Mouse (Mus musculus): ENCODE results near the gene Prkag1. TPM values are rescaled to one million over a fixed set of nuclear protein-coding genes. Genes with fewer than 3 reads are reported as not detected.
A peak's percentile ranks its signal among the peaks of the same experiment; 100 is the strongest.

Gene Prkag1
- total RNA-seq, 1 experiment from 2014 or later: 78.6 TPM

DNA sequence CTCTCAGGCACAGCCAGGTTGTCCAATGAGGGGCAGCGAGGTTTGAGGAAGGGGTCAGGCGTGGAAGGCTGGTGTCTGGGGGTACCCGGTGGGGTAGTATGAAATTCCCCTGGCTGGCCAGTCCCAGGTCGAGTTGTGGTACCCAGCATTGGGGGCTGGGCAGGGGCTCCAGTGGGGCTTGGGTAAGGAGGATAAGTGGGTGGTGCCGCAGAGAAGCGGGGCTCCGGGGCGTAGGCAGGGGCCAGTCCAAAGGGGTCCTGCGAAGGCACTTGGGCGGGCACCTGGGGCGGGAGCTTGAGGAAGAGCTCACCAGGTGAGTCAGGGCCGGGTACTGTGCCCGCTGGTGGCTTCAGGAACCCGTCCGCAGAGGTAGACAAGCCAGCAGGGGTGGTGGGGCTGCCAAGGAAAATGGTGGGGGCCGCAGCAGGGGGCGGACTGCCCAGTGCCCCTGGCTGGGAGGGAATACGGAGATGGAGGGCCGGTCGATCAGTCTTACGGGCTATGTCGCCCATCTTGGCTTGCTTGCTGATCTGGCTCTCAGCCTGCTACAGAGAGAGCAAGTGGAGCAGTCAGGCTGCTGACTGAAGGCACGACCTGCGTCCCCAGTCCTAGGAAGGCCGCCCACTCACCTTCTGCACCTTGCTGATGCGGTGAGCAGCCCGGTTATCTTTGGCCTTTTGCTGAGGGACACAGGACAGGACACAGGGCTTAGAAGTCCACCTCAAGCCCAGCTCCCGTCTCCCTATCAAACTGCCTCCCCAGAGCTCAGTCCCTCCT, 22.0 kb upstream of the Prkag1 start:
- no peak for DNase-seq

DNA sequence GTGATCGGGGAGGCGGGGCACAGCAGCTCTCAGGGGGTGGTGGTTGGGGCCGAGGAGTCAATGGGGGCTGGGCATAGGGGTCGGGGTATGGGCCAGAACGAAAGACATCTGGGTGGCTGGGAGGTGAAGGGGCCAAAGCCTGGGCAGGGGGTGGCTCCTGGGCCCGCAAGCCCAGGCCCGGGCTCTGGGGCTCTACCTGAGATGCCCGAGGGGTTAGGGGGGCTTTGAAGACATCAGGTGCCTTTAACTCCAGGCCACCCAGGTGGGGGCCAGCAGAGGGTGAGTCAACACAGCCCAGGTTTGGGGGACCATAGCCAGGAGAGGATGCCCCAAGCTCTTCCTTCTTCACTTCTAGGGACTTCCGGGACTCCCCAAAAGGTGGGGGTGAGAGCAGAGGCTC, 21.4 kb upstream of the Prkag1 start:
- DNase-seq: no peak

DNA sequence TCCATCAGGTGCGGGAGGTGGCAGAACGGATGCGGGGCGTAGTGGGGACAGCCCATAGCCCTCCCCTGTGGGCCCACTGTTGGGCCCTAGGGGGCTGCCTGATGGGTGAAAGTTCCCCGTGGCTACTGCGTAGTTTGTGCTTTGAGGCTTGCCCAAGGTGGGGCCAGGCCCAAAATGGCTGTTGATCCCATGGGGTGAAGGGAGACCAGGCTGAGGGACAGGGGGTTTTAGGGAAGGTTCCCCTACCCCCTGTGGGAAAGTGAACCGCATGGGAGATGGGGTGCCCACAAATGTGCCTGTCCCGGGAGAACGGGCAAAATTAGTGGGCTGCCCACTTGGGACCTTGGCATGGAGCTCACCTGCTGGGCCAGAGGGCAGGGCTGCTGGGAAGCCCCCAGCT, 20.8 kb upstream of the Prkag1 start:
- no peak for DNase-seq

DNA sequence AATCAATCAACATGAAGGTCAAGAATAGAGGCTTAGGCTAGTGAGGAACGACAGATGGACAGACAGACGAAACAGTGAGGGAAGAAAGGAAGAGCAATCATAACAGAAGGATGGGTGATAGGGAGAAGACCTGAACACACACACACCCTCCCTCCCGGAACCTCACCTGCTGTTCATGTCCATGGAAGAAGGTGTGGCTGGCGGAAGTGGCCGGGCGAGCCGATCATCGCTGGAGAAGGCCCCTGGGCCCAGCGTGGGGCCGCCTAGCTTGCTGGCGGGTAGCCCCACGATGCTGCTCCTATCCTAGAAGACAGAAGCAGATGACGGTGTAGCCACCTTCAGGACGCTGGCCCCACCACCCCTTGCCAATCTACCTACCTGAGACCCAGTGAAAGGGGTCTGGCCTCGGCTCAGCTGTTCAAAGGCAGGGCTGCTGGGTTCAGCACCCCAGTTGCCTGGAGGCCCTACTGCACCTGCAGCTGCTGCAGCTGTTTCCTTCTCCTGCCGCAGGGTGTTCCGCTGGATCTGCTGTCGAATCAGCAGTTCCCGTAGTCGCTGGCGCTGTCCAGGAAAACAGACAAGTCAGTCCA, 20.0 kb upstream of the Prkag1 start:
- DNase-seq: no peak

DNA sequence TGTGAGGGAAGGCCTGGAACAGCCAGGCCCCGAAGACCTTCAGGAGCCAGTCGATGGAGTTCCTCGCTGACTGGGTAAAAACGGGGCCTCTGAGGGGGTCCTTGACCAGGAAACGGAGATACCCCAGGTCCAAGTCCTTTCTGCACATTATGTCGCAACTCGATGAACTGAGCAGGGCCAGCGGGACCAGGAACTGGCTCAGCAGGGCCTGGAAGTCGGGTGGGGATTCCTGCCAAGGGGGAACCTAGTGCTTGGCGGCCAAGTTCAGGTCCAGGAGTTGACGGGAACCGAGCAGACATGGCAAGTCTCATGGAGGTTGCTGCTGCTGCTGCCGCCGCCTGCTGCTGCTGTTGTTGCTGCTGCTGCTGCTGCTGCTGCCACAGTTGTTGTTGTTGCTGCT, 19.3 kb upstream of the Prkag1 start:
- peak; percentile 28 for DNase-seq

DNA sequence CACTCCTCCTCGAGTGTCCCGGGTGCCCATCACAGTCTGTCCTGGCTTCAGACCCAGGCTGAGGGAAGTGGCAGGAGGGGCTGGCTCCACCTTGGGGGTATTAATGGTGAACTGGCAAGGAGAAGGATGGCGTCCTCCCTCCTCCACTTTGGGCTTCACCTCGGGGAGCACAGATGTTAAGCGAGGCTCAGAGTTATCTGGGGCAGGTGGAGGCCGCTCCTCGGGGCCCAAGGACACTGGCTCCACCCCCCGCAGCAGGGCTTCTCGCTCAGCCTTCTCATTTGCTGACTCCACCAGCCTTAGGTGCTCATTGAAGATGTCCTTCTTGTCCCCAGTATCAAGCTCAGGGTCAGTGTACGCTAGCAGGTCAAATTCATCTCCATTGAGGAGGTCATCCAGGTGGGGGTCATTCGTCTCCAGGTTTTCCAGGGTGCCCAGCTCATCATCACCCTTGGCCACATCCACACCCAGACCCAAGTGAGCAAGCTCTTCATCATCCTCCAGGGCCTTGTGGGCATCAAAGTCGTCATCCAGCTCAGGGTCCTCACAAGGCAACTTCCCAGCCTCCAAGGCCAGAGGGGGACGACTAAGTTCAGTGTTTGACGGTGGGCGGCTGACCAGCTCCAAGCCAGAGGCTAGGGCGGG, 18.8 kb upstream of the Prkag1 start:
- DNase-seq: no peak

DNA sequence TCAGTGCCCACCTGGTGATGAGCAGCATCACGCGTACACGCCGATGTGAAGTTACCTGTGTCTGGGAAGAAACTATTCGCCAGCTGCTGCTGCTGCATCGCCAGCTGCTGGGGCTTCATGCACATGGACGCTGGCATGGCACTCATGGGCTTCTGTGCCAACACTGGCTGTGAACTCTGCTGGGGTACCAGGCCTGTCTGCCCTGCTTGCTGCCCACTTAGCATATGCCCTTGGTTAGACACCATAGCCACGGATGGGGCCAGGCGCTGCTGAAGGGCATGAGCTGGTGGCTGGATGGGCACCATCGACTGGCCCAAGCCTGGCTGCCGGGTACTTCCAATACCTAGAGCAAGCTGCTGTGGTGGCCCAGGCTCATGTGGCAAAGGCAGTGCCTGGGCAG, 17.8 kb upstream of the Prkag1 start:
- DNase-seq: no peak

DNA sequence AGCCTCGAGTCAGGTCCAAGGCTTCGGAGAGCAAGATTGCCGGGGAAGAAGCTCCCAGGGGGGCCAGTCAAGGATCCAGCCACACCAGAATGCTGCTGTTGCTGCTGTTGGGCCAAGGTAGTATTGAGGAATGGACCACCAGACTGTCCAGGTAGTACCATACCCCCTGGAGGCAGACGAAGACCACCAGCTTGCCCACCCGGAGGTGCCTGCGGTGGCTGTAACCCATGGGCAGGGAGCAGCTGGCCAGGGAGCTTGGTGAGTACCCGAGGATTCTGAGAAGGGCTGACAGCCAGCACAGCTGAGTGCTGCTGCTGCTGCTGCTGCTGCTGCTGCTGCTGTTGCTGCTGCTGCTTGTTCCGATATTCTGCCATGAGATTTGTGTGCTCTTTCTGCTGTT, 14.8 kb upstream of the Prkag1 start:
- no peak for DNase-seq

DNA sequence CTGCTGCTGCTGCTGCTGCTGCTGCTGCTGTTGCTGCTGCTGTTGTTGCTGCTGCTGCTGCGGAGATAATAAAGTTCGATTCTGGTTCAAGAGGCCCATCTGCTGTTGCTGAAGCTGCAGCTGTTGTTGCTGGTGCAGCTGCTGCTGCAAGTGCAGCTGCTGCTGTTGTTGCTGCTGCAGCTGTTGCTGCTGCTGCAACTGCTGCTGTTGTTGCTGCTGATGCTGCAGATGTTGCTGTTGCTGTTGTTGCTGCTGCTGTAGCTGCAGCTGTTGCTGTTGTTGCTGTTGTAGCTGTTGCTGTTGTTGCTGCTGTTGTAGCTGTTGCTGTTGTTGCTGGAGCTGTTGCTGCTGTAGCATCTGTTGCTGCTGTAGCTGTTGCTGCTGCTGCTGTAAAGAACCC, 13.8 kb upstream of the Prkag1 start:
- DNase-seq: no peak

DNA sequence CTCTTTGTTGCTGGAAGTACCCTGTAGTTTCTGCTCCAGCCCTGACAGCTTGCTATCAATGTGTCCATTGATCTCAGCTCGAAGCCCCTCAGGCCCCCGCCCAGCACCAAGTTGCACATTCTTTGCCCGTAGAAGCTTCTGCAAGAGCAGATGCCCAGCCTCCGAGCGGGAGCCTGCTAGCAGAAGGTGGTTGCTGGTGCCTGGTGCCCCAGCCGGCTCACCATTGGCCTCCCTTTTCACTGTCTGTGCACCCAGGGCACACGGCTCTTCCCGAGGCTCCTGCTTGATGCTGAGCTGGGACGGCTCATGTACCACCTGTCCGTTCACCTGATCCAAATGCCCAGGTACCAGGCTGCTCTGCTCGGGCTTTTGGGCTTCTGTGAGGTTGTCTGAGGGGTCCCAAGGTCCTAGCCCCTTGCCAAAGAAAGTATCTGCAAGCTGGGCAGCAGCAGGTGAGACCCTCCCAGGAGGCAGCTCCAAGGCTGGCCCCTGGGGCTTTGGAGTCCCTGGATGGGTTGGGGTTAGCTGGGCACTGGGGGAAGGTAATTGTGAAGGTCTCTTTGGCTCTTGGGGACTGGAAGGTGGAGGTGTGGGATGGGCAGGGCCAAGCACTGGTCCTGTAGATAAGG, 12.4 kb upstream of the Prkag1 start:
- DNase-seq: no peak

DNA sequence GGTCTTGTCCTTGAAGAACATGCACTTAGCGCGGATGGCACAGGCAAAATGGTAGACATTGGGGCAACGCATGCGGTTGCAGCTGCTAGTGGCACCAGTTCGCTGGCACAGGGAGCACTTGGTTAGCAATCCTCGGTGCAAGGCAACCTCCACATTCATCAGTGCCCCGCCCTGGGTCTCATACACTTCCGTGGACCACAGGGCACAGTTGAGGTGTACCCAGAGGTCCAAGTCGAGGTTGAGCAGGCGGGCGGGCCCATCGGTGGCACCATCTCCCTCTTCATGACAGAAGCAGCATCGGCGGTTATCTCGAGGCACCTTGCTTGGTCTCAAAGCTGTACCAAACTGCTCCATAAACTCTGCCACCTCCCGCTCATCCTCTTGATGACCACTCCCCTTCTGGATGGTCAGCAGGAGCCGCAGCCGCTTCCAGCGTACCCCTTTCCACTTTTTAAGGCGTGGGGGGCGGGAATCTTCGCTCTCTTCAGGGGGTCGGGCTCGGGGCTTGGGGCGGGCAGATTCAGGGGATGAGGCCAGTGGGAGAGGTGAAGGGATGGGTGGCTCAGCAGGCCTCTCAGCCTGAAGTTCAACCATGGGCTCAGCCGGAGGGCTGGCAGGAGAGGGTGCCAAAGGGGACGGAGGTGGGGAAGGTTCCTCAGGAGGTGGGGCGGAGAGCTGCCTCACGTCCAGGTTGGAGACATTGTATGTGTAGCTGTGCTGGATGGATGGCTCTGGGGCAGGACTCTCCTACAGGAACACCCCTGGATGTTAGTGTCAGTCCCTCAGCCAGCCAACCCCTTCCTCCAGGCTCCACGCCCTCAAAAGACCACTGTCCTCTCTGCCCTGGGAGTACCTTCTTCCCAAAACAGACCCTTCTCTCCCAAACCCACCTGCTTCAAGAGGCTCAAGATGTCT, 8.6 kb upstream of the Prkag1 start:
- no peak for DNase-seq

DNA sequence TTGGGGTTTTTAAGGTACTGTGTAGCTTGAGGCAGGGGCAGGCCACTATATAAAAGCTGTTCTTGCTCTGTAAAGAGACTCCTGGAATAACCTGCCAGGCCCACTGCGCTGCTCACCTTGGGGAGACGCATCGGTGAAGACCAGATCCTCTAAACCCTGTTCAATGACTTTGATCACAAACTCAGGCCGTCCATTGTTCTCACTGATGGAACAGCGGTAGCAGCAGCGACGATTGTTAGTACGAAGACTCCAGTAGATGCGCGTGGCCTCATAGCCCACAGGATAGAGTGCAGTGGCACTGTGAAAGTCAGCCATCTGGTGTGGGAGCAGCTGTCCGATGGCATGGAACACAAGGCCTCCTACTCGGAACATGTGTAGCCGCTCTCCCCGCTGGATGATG, 7.8 kb upstream of the Prkag1 start:
- no peak for DNase-seq

DNA sequence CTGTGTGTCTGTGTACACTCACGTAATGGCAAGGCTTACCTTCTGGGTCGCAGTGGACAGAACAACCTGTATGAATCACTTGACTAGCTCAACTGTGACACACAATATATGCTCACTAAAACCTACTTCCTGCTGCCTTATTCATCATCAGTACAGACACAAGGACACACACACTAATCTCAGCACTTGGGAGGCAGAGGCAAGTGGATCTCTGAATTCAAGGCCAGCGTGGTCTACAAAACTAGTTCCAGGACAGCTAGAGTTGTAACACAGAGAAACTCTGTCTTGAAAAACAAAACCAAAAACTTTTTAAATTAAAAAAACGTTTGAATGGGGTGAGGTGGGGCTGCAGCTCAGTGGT, 6.4 kb upstream of the Prkag1 start:
- DNase-seq: no peak

DNA sequence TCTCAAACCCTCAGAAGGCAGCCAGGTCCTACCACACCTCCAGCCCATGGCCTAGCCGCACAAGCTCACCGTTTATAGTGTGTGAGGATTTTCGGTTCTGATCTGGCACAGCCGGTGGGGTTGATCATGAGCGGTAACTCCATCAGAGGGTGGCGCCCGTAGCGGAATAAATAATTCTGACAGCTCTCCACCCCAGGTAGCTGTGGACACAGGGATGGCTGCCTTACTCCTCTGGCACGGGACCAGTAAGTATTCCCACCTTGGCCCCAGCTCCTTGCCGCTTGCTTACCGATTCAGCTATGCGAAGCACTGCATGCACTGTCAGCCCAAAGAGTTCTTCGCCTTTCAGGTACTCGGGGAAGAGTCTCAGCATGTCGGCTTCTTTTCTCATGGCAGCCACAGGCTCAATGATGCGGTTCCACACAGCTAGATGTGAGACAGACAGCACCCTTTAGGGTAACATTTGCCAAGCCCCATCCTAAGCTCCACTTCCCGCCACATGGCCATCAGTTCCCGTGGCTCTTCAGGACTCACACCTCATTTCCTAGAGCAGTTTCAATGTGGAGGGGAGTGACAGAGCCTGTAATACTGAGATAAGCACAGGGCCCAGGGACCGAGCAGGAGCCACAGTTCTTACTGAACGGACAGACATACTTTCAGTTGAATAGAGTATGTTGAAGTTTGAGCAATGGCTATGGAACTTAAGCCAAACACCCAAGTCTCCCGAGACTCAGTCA, 5.9 kb upstream of the Prkag1 start:
- no peak for DNase-seq

DNA sequence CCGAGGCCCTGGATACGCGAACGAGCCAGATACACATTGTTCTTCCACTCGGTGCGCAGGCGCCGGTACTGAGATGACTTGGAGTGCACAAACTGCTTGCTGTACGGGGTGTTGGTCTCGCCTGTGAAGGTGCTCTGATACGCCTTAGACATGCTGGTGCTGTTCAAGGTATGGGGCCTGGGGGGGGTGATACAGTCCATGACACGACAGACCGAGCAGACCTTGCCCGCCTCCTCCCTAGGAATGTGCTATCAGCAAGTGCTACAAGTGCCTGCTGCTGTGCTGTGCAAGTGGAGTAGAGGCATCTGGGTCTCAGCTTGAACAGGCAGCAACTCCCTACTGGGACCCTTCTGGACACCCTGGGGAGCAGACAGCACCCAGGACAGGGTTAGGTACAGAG, 4.0 kb upstream of the Prkag1 start:
- DNase-seq: no peak

DNA sequence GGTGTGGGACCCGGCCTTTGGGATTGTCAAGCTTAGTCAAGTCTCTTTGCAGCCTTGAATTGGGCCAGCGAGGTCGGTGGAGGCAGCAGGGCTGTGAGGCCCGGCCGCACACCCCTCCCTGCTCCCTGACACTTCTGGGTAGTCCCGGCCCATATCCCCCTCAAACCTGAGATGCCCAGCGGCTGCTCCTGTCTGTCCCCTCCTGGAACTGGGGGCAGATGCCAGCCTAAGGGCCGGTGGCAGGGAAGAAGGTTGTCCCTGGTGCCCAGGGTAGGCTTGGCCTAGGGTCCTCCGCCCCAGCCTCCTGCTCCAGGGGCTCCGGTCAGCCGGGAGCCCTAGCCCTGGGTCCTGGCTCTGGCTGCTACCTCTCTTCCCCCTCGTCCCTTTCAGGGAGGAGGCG, 2.7 kb upstream of the Prkag1 start:
- no peak for DNase-seq

DNA sequence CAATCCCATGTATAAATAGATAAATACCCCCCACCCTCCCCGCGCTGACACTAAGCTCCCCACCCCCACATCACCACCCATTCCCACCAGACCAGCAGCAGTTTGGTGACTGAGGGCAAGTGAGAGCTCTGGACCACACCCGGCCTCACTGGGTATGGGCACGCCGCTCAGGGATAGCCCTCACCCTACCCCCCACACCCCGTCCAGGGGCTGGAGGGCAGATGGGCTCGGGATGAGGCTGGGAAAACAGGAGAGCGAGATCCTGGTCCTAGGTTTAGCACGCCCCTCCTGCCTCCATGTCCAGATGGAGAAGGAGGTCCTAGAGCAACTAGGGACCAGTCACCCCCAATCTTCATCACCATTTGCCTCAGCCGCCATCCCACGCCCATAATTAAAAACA, 2.0 kb upstream of the Prkag1 start:
- DNase-seq: no peak

DNA sequence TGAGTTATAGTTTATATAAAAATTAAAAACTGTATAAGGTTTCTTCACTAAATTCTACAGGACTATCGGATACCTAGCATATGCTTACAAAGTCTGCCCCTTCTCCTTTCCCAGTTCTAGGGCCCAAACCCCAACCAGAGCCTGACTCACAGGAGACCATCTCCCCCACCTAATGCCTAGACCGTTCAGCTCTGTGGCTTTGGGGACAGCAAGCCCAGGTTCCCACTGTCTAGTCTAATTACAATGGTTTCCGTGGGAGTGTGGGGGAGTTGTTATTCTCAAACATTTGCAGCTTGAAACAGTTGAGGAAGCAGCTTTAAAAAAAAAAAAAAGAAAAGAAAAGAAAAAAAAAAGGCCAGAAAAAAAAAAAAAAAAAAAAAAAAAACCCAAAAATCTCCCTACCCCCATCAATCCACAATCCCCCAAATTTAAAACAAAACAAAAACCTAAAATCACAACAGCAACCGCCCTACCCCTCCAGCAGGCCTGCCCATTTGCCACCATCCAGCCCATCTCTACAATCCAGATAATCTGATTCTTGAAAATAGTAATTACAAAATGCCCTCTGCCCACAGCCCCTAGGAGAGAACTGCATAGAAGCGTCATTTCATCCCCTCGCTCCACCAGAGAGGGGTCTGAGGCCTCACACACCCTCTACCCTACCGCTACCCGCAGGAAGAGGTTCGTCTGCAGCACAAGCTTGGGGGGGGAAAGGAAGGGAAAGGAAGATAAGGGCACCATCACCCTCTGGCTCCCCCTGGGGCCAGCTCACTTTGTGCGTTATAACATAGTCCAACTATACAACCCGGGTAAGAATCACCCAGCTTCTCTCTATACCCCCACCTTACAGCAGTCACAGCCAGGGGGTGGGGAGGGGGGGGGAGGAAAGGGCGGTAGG, 1.1 kb upstream of the Prkag1 start:
- no peak for DNase-seq

DNA sequence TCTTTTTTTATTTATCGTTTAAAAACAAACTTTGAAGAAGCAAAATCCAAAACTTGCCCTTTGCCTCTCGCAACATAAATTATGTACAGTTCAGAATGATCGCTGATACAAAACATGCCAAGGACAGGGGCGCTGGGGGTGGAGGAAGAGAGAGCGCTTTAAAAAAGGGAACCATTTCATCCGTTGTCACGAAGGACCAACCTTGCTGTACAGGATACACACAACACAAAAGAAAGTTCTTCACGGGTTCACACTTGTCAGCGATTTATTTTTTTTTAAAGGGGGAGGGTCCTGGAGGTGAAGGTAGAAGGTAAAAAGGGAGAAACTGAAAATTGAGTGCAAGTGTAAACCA, 339 bp upstream of the Prkag1 start:
- no peak for DNase-seq

DNA sequence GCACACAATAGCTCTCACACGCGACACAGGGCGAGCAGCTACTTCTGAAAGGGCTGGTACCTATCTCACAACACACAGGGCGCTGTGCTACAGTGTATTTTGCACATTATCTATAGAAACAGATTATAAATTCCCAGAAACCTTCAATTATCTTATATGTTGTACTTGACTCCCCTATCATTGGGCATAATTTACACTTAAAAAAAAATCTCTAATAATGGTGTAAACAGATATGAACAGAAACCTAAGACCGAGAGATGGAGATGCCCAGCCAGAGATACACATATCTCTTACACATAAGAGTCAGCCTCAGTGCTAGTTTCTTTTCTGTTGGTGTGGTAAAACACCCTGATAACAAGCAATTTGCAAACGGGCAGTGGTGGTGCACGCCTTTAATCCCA, 3.7 kb downstream of the Prkag1 start:
- no peak for DNase-seq

DNA sequence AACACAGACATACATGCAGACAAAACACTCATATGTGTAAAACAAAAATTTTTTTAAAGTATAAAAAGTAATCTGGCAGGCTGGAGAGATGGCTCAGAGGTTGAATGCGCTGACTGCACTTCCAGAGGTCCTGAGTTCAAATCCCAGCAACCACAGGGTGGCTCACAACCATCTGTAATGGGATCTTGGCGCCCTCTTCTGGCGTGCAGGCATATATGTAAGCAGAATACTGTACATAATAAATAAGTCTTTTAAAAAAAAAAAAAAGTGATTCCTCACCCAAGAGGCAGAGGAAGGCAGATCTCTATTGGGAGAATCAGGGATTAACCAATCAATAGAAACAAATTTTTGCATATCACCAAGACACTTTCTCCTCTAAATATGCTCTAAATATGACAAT, 7.9 kb downstream of the Prkag1 start:
- no peak for DNase-seq

All from adrenal gland, postnatal 25 days (tissue).